Mouse (Mus musculus) ovary, adult 2 months (tissue): ENCODE measurements around the gene Jpt1. TPM values are rescaled to one million over a fixed set of nuclear protein-coding genes. Genes with fewer than 3 reads are reported as not detected.

Source experiments
- polyA plus RNA-seq: library from polyadenylated mRNA; depleted of rRNA; stranded (reverse); fragments of >200 nt; gene quantifications from 2 replicates; pipeline ENCODE4 v1.2.3, GENCODE M21; 2012; rRNA removed

Gene Jpt1
- 203 and 234 TPM in 2 replicates for polyA plus RNA-seq

GRCm38 (mm10) chr11:115514238-115514663, at the start of gene Jpt1:
Gene Jpt1 (minus strand): TSS chr11:115514387.

DNA sequence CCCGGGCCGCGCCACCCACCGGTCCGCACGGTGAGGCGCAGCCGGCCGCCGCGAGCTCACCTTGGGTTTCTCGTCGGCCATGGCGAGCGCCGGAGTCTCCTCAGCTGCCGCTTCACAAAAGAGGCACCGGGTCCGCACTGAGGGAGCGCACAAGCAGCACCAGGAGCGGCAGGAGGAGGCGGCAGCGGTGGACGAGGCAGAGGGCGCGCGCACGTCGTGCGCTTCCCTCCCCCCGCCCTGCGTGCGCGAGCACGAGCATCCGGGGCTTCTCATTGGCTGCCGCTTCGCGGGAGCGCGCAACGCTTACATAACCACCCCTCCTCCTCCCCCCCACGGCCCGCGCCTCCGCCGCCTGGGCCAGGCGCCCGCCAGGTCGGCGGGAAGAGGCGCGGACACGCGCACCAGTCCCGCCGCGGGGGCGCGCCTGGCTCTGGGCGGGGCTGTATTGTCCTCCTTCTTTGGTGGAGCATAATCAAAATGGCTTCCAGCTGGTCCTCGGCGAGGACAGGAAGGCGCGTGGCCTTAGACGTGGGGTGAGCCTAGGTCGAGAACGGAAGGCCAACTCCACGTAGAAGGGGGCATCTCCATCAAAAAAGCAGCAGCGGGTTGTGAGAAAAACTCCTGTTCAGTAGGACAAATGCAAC, 22.0 kb upstream of the Jpt1 start, which contains the start of gene Sumo2:
TSS of gene Sumo2 (minus strand) at position 239 of the 644 bp plus-strand sequence.

GRCm38 (mm10) chr11:115491356-115492083, 22.7 kb downstream of the Jpt1 start, which contains the start of gene Nt5c:
Gene Nt5c (minus strand): TSS chr11:115491862.

GRCm38 (mm10) chr11:115475025-115475757, 39.0 kb downstream of the Jpt1 start, which contains the start of gene Armc7:
Gene Armc7 (plus strand): TSS chr11:115475667.

GRCm38 (mm10) chr11:115462243-115462891, 51.8 kb downstream of the Jpt1 start, which contains the start of gene Slc16a5:
Gene Slc16a5 (plus strand): TSS chr11:115462474.

Other genes with a start within 250 kb of the Jpt1 start
- gene Grin2c, start 247.1 kb downstream of the Jpt1 start, polyA plus RNA-seq: 14.8 and 16.5 TPM in 2 replicates
- gene Fdxr, start 237.3 kb downstream of the Jpt1 start, polyA plus RNA-seq: 341 and 408 TPM in 2 replicates
- gene Fads6, start 216.7 kb downstream of the Jpt1 start, polyA plus RNA-seq: 45.9 and 48.3 TPM in 2 replicates
- gene Otop2, start 207.2 kb downstream of the Jpt1 start, polyA plus RNA-seq: 0.07 and 0.10 TPM in 2 replicates
- gene Ush1g, start 192.3 kb downstream of the Jpt1 start, polyA plus RNA-seq: 9.8 and 10.6 TPM in 2 replicates
- gene Otop3, start 179.7 kb downstream of the Jpt1 start, polyA plus RNA-seq: not detected in 2 replicates
- gene Hid1, start 146.6 kb downstream of the Jpt1 start, polyA plus RNA-seq: 20.6 and 25.5 TPM in 2 replicates
- 38.3 and 39.4 TPM in 2 replicates for gene Cdr2l, start 132.5 kb downstream of the Jpt1 start, polyA plus RNA-seq
- 82.6 and 93.1 TPM in 2 replicates for gene Mrpl58, start 110.6 kb downstream of the Jpt1 start, polyA plus RNA-seq
- gene Atp5h, start 94.4 kb downstream of the Jpt1 start, polyA plus RNA-seq: 25.6 and 65.5 TPM in 2 replicates
- gene Kctd2, start 94.3 kb downstream of the Jpt1 start, polyA plus RNA-seq: 37.4 and 39.1 TPM in 2 replicates
- gene Trim80, start 73.8 kb downstream of the Jpt1 start, polyA plus RNA-seq: 0.94 and 1.3 TPM in 2 replicates
- gene Slc16a5, start 51.9 kb downstream of the Jpt1 start, polyA plus RNA-seq: 0.41 and 0.72 TPM in 2 replicates
- 11.9 and 15.6 TPM in 2 replicates for gene Armc7, start 38.7 kb downstream of the Jpt1 start, polyA plus RNA-seq
- gene Nt5c, start 22.5 kb downstream of the Jpt1 start, polyA plus RNA-seq: 67.3 and 81.9 TPM in 2 replicates
- gene Sumo2, start 21.9 kb upstream of the Jpt1 start, polyA plus RNA-seq: 22.0 and 29.5 TPM in 2 replicates
- gene Nup85, start 50.0 kb upstream of the Jpt1 start, polyA plus RNA-seq: 51.0 and 59.5 TPM in 2 replicates
- 22.3 and 27.0 TPM in 2 replicates for gene Mrps7, start 89.5 kb upstream of the Jpt1 start, polyA plus RNA-seq
- 26.1 and 30.8 TPM in 2 replicates for gene Gga3, start 89.7 kb upstream of the Jpt1 start, polyA plus RNA-seq
- 108 and 116 TPM in 2 replicates for gene Mif4gd, start 98.6 kb upstream of the Jpt1 start, polyA plus RNA-seq
- gene Slc25a19, start 113.9 kb upstream of the Jpt1 start, polyA plus RNA-seq: 45.4 and 67.4 TPM in 2 replicates
- 41.2 and 50.6 TPM in 2 replicates for gene Grb2, start 194.2 kb upstream of the Jpt1 start, polyA plus RNA-seq